Mouse (Mus musculus): ENCODE results near the gene Abcb1b. TPM values are rescaled to one million over a fixed set of nuclear protein-coding genes. Genes with fewer than 3 reads are reported as not detected.

The Abcb1b gene
- polyA plus RNA-seq, 1 experiment from 2014 or later, result 0.99 TPM

DNA sequence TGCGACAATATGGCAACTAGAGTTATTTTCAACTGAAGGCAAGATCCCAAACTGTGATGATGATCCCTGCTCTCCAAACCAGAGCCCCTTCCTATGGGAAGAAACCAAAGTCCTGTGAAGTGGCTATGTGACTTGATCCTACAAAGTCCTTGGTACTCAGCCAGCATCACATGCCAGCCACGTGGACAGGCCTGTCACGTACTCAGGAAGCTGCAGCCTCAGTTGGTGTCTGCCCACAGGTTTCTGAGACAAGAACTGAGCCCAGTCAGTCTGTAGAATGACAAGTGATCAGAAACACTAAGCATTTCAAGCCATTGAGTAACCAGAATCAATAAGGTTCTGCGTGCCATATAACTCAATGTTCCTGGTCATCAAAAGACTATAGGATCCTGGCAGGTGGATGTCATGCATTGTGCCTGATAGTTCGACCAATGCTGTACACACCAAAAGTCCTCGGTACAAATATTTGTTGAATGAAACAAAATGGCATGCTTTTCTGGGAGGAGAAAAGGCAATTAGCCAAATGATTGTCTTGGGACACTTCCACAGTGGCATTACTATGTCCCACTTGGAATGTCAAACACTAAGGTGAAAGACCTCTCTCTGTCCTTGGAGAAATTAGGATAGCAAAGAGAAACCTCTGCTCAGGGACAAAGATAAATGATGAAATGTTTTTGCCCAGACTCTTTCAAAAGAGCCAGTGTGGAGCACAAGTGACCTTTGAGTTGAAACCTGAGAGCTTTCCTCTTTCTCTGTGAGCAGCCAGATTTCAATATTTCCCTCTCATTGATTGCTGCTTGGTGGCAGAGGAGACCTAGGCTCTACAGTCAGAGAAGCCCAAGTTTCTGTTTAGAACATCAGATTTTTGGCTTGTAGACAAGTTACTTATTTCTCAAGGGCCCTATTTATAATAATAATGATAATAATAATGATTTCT lies 75.3 kb downstream of the Abcb1b start:
- Histone ChIP-seq H3K27me3 (ENCODE audit: insufficient read depth, low read length) (no peaks in the 10 kb centered on the region), H3K4me2 (ENCODE audit: low read depth, low read length) (no peak overlapping the region), H3K4me3 (ENCODE audit: low read depth, low read length) (no peak overlapping the region), H3K36me3 (replicated peaks; ENCODE audit: insufficient read depth, low read length) (no peaks in the 10 kb centered on the region), H3K4me1 (ENCODE audit: insufficient read depth) (peaks cover 6% of the 10 kb centered on the region; the same call in 1 of the 2 replicates), H3K9me3 (ENCODE audit: low read length) (no peaks in the 10 kb centered on the region), H3K27ac (ENCODE audit: low read depth) (peak overlapping the region; percentile 85), H3K9ac (replicated peaks) (no peak overlapping the region)
- WGBS (ENCODE audit: insufficient replicate concordance), result 64% methylated on average over 6 of the region's 6 CpGs
- DNase-seq, result peak; percentile 61
- peak; percentile 89 for ATAC-seq
- TF ChIP-seq CTCF (IDR thresholded peaks at IDR 0.05; ENCODE audit: low read depth) (no peak), EP300 (IDR thresholded peaks at IDR 0.05; ENCODE audit: low read depth) (0 out of 2 replicates have a peak, but pooled peaks have one; percentile 17)

DNA sequence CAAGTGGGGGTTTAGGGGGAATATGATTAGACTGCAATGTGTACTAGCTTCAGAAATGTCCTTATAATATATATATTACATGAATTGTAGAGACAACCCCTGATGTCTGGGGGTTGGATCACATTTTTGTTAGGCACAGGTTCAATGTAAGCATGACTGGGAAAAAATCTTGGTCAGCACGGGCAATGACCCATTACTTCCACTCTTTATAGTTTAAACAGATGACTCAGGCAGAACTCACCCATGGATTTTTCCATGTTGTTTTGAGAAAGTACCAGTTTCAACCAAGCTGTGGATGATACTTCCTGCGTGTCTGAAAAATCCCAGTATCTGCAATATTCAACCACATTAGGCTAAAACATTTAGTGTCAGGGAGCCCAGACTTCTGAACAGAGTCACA lies 79.1 kb downstream of the Abcb1b start:
- no peak for TF ChIP-seq CTCF (IDR thresholded peaks at IDR 0.05; ENCODE audit: low read depth)
- no peak for TF ChIP-seq EP300 (IDR thresholded peaks at IDR 0.05; ENCODE audit: low read depth)
- DNase-seq (no peak), ATAC-seq (no peak)
- Histone ChIP-seq H3K9ac (replicated peaks) (no peak overlapping the region), H3K9me3 (ENCODE audit: low read length) (no peaks in the 10 kb centered on the region), H3K4me1 (ENCODE audit: insufficient read depth) (peaks cover 6% of the 10 kb centered on the region; the same call in 1 of the 2 replicates), H3K4me2 (ENCODE audit: low read depth, low read length) (no peak overlapping the region), H3K27ac (ENCODE audit: low read depth) (no peak overlapping the region; the same call in 1 of the 2 replicates), H3K27me3 (ENCODE audit: insufficient read depth, low read length) (no peaks in the 10 kb centered on the region), H3K4me3 (ENCODE audit: low read depth, low read length) (no peak overlapping the region), H3K36me3 (replicated peaks; ENCODE audit: insufficient read depth, low read length) (no peaks in the 10 kb centered on the region)
- WGBS (ENCODE audit: insufficient replicate concordance), result 62% methylated on average over 2 of the region's 2 CpGs

DNA sequence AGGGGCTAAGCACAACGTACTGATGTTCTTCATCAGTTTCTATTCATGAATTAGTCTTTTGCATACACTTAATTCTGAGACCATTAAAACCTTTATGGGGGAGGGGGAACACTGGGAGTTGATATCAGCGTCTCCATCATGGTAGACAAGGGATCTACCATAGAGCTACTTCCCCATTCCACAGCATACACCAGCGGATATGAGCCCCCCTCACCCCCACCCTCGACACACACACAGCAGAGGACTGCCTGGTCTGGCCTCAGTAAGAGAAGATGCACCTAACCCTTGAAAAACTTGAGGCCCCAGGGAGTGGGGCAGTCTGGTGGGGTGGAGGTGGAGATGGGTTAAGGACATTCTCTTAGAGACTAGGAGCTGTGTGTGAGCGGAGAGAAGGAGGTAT lies 79.9 kb downstream of the Abcb1b start:
- Histone ChIP-seq H3K4me2 (ENCODE audit: low read depth, low read length) (no peak overlapping the region), H3K4me1 (ENCODE audit: insufficient read depth) (peaks cover 4% of the 10 kb centered on the region; the same call in 1 of the 2 replicates), H3K4me3 (ENCODE audit: low read depth, low read length) (no peak overlapping the region), H3K27ac (ENCODE audit: low read depth) (no peak overlapping the region), H3K27me3 (ENCODE audit: insufficient read depth, low read length) (no peaks in the 10 kb centered on the region), H3K36me3 (replicated peaks; ENCODE audit: insufficient read depth, low read length) (no peaks in the 10 kb centered on the region), H3K9ac (replicated peaks) (no peak overlapping the region; the same call in 1 of the 2 replicates), H3K9me3 (ENCODE audit: low read length) (no peaks in the 10 kb centered on the region)
- ATAC-seq, result no peak
- no peak for TF ChIP-seq EP300 (IDR thresholded peaks at IDR 0.05; ENCODE audit: low read depth)
- TF ChIP-seq CTCF (IDR thresholded peaks at IDR 0.05; ENCODE audit: low read depth), result no peak
- 51% methylated on average over 5 of the region's 5 CpGs for WGBS (ENCODE audit: insufficient replicate concordance)
- no peak for DNase-seq

DNA sequence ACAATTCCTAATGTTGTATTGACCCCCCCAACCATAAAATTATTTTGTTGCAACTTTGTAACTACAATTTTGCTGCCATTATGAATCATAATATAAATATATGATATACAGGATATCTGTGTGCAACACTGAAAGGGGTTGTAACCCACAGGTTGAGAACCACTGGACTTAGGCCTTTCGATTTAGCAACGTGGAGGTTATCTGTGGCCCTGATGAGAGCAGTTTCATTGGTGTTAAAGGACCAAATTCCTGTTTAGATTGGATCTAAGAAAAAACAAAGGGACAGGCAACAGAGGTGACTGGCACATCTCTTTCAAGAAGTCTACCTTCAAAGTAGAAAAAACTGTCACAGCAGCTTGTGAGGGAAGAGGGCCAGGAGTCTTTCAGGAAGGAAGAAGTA lies 87.9 kb downstream of the Abcb1b start:
- no peak for ATAC-seq
- Histone ChIP-seq H3K27me3 (ENCODE audit: insufficient read depth, low read length) (no peaks in the 10 kb centered on the region), H3K36me3 (replicated peaks; ENCODE audit: insufficient read depth, low read length) (no peaks in the 10 kb centered on the region), H3K4me1 (ENCODE audit: insufficient read depth) (no peaks in the 10 kb centered on the region), H3K9ac (replicated peaks) (no peak overlapping the region), H3K9me3 (ENCODE audit: low read length) (no peaks in the 10 kb centered on the region; the same call in 1 of the 2 replicates), H3K4me3 (ENCODE audit: low read depth, low read length) (no peak overlapping the region), H3K27ac (ENCODE audit: low read depth) (no peak overlapping the region), H3K4me2 (ENCODE audit: low read depth, low read length) (no peak overlapping the region)
- 68% methylated on average over 2 of the region's 2 CpGs for WGBS (ENCODE audit: insufficient replicate concordance)
- DNase-seq, result no peak
- TF ChIP-seq CTCF (IDR thresholded peaks at IDR 0.05; ENCODE audit: low read depth) (no peak), EP300 (IDR thresholded peaks at IDR 0.05; ENCODE audit: low read depth) (no peak)

DNA sequence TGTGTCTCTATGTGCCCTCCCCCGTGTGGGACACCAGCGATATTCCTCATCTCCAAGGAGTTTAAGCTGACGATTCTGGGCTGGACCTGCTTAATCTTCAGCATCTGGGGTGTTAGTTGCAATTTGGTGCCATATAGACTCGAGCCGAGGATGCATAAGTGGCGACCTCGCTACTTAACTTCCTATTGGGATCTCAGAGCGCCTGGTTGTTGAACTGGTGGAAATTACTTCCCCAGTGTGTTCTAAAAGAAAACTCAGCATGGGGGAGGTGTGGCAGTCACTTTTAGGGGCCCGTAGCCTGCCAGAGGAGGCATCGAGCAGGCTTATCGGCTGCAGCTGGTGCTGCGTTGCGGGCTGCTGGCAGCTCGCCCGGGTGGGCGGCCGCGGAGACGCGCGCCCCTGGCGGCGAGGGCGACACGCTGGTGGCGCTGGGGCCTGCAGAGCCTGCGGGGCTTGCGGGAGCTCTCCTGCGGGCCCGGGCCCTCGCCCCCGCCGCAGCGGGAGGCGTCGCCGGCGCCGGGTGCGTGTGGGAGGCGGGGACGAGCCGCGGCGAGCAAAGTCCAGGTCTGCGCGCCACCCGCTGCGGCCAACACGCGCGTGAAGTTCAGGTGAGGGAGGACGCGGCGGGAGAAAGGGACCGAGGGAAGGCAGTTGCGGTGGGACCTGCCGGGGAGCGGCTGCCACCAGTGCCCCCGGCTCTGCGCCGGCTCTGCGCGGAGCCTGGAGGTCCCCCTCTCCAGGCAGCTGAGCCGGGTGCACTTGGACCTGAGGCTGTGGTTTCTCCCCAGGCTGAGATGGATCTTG lies 95.6 kb downstream of the Abcb1b start, which contains the start of gene Abcb4:
Gene Abcb4, plus strand, starts transcription at position 418 of the 804 bp plus-strand sequence.
- peaks cover 7% of the 10 kb centered on the region for H3K36me3 ChIP-seq (replicated peaks; ENCODE audit: insufficient read depth, low read length)
- peak within 1 kb of the TSS; percentile 93 for H3K27ac ChIP-seq (ENCODE audit: low read depth)
- peak within 1 kb of the TSS; percentile 91 for H3K9ac ChIP-seq (replicated peaks)
- TF ChIP-seq EP300 (IDR thresholded peaks at IDR 0.05; ENCODE audit: low read depth), result peak; percentile 82
- TF ChIP-seq CTCF (IDR thresholded peaks at IDR 0.05; ENCODE audit: low read depth), result peak; percentile 68
- peaks cover 29% of the 10 kb centered on the region for H3K4me1 ChIP-seq (ENCODE audit: insufficient read depth)
- no peaks in the 10 kb centered on the region for H3K27me3 ChIP-seq (ENCODE audit: insufficient read depth, low read length)
- no peaks in the 10 kb centered on the region; the same call in 1 of the 2 replicates for H3K9me3 ChIP-seq (ENCODE audit: low read length)
- peak; percentile 91 for DNase-seq
- peak within 1 kb of the TSS; percentile 79 for H3K4me2 ChIP-seq (ENCODE audit: low read depth, low read length)
- 1% methylated on average over 61 of the region's 65 CpGs for WGBS (ENCODE audit: insufficient replicate concordance)
- peak; percentile 92 for ATAC-seq
- H3K4me3 ChIP-seq (ENCODE audit: low read depth, low read length), result peak within 1 kb of the TSS; percentile 90

DNA sequence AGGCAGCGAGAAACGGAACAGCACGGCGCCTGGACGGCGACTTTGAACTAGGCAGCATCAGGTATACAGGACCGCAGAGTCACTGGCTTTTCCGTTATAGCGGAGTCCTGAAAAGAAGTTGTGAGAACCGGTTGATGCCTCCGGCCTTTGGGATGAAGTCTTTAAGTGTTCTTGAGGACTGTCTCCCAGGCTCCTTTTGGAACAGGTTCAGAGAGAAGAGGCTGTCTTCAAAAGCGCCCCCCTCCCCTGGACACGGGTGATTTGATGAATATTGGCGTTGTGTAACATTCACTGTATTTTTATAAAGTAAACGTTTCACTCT lies 96.1 kb downstream of the Abcb1b start:
- Histone ChIP-seq H3K4me3 (ENCODE audit: low read depth, low read length) (peak overlapping the region; percentile 90), H3K9me3 (ENCODE audit: low read length) (no peaks in the 10 kb centered on the region; the same call in 1 of the 2 replicates), H3K4me2 (ENCODE audit: low read depth, low read length) (peak overlapping the region; percentile 79), H3K36me3 (replicated peaks; ENCODE audit: insufficient read depth, low read length) (peaks cover 7% of the 10 kb centered on the region), H3K9ac (replicated peaks) (peak overlapping the region; percentile 91), H3K4me1 (ENCODE audit: insufficient read depth) (peaks cover 29% of the 10 kb centered on the region), H3K27me3 (ENCODE audit: insufficient read depth, low read length) (no peaks in the 10 kb centered on the region), H3K27ac (ENCODE audit: low read depth) (peak overlapping the region; percentile 93)
- no peak for TF ChIP-seq EP300 (IDR thresholded peaks at IDR 0.05; ENCODE audit: low read depth)
- TF ChIP-seq CTCF (IDR thresholded peaks at IDR 0.05; ENCODE audit: low read depth), result no peak
- DNase-seq, result no peak
- 3% methylated on average over 15 of the region's 15 CpGs for WGBS (ENCODE audit: insufficient replicate concordance)
- ATAC-seq, result no peak

All from liver, postnatal 0 days (tissue).